Mouse (Mus musculus) Muller cell, postnatal 12 days (primary cell): Measurements from ENCODE around the gene Faim2.

ENCODE experiments used
- DNase-seq: peaks from one replicate; pipeline ENCODE4 v3.0.0-alpha.2; 2015; ENCODE audit errors: inconsistent ontology term

Gene Faim2

GRCm38 (mm10) chr15:99469067-99469466 lies 58.9 kb downstream of the Faim2 start:
- peak; percentile 47 for DNase-seq

- DNase-seq = no peak
These were observed 64.8 kb downstream of the Faim2 start for GRCm38 (mm10) chr15:99463194-99463593.

- peak; percentile 95 for DNase-seq
These were observed 70.2 kb downstream of the Faim2 start, which contains the start of gene Nckap5l for GRCm38 (mm10) chr15:99457606-99458401. TSS of gene Nckap5l (minus strand) at chr15:99457748.

- DNase-seq = peak; percentile 86
These were observed 70.9 kb downstream of the Faim2 start for GRCm38 (mm10) chr15:99456963-99457605.

- DNase-seq = no peak
These were observed 71.5 kb downstream of the Faim2 start for GRCm38 (mm10) chr15:99456338-99456962.

GRCm38 (mm10) chr15:99455415-99455814 lies 72.5 kb downstream of the Faim2 start:
- no peak for DNase-seq

GRCm38 (mm10) chr15:99454585-99455279 lies 73.2 kb downstream of the Faim2 start:
- DNase-seq = no peak

- DNase-seq = no peak
These were observed 74.6 kb downstream of the Faim2 start for GRCm38 (mm10) chr15:99453153-99453900.

- DNase-seq = no peak
These were observed 78.1 kb downstream of the Faim2 start for GRCm38 (mm10) chr15:99449751-99450280.

- peak; percentile 29 for DNase-seq
These were observed 78.7 kb downstream of the Faim2 start for GRCm38 (mm10) chr15:99449131-99449750.
